Mouse (Mus musculus): ENCODE data around the gene Eps15.

GRCm38 (mm10) chr4:109279689-109280458 lies at the start of gene Eps15:
- TF ChIP-seq EP300 (IDR thresholded peaks at IDR 0.05; ENCODE audit: low read depth) (peak; percentile 55), CTCF (IDR thresholded peaks at IDR 0.05; ENCODE audit: low read depth) (no peak)

All from liver, embryonic 14.5 days (tissue).